Mouse (Mus musculus) MEL (cell line): ENCODE measurements around the gene Hmox2. TPM values are rescaled to one million over a fixed set of nuclear protein-coding genes. Genes with fewer than 3 reads are reported as not detected.
A peak's percentile ranks its signal among the peaks of the same experiment; 100 is the strongest.

Experiments used
- DNase-seq: peaks from one replicate; pipeline ENCODE4 v3.0.0; 2011; ENCODE audit warnings: low read depth, low spot score
- H3K27ac ChIP-seq: 2 replicates; pipeline ENCODE4 v1.5.1; 2012; ENCODE audit warnings: low read depth, mild to moderate bottlenecking, control low read depth, low read length, moderate library complexity; ENCODE audit not compliant: control insufficient read depth
- H3K27me3 ChIP-seq, 2 experiments: fragments of 150-350 bp in 1 of 2; sonication (generic) in 1 of 2; 2 replicates each; pipeline ENCODE4 v1.6.1; 2012; ENCODE audit warnings: low read length in 2 of 2, mild to moderate bottlenecking in 2 of 2, improper control_type of control experiment in 1 of 2, moderate library complexity in 1 of 2; ENCODE audit not compliant: insufficient read depth in 2 of 2, control insufficient read depth in 1 of 2
- H3K36me3 ChIP-seq, 2 experiments: 2 replicates each; pipeline ENCODE4 v1.6.1; 2012 to 2014; ENCODE audit warnings: low read length in 2 of 2, improper control_type of control experiment in 1 of 2, inconsistent platforms in 1 of 2, mild to moderate bottlenecking in 1 of 2; ENCODE audit not compliant: insufficient read depth in 2 of 2, control insufficient read depth in 1 of 2
- H3K4me1 ChIP-seq, 2 experiments: fragments of 150-350 bp in 1 of 2; sonication (generic) in 1 of 2; 2 replicates each; pipeline ENCODE4 v1.6.1; 2012; ENCODE audit warnings: low read length in 2 of 2, improper control_type of control experiment in 1 of 2, mild to moderate bottlenecking in 1 of 2; ENCODE audit not compliant: insufficient read depth in 2 of 2, control insufficient read depth in 1 of 2
- H3K4me3 ChIP-seq, 2 experiments: fragments of 150-350 bp in 1 of 2; sonication (generic) in 1 of 2; 2 replicates each; pipeline ENCODE4 v1.5.1; 2012; ENCODE audit warnings: low read depth in 2 of 2, low read length in 2 of 2, mild to moderate bottlenecking in 2 of 2, moderate library complexity in 2 of 2, control low read depth in 1 of 2, improper control_type of control experiment in 1 of 2; ENCODE audit not compliant: control insufficient read depth in 1 of 2, insufficient read depth in 1 of 2
- H3K79me2 ChIP-seq: 2 replicates; pipeline ENCODE4 v1.6.1; 2012; ENCODE audit warnings: mild to moderate bottlenecking, low read length, moderate library complexity; ENCODE audit not compliant: control insufficient read depth, poor library complexity, insufficient read depth
- H3K9ac ChIP-seq: 2 replicates; pipeline ENCODE4 v1.6.1; 2012; ENCODE audit warnings: low read depth, mild to moderate bottlenecking, control low read depth, low read length, moderate library complexity; ENCODE audit not compliant: control insufficient read depth, poor library complexity, severe bottlenecking
- H3K9me3 ChIP-seq: fragments of 150-350 bp; sonication (generic); replicated peaks from 2 replicates; pipeline ENCODE4 v1.6.1; 2012; ENCODE audit warnings: mild to moderate bottlenecking, low read length, improper control_type of control experiment, moderate library complexity; ENCODE audit not compliant: insufficient read depth
- CHD2 ChIP-seq: IDR thresholded peaks from 2 replicates; pipeline ENCODE4 v1.6.1; 2011; ENCODE audit warnings: low read length, improper control_type of control experiment
- E2F4 ChIP-seq: IDR thresholded peaks from 2 replicates; pipeline ENCODE4 v1.6.1; 2011; ENCODE audit warnings: low read depth, low read length, improper control_type of control experiment, borderline replicate concordance
- ELF1 ChIP-seq: IDR thresholded peaks from 2 replicates; pipeline ENCODE4 v1.6.1; 2014; ENCODE audit warnings: low read depth, mild to moderate bottlenecking, inconsistent platforms, low read length, improper control_type of control experiment, moderate library complexity
- EP300 ChIP-seq, 2 experiments: IDR thresholded peaks; 2 replicates each; pipeline ENCODE4 v1.6.1; 2011; ENCODE audit warnings: improper control_type of control experiment in 2 of 2, low read length in 2 of 2, low read depth in 1 of 2, mild to moderate bottlenecking in 1 of 2
- ETS1 ChIP-seq: IDR thresholded peaks from 2 replicates; pipeline ENCODE4 v1.6.1; 2012; ENCODE audit warnings: low read depth, mild to moderate bottlenecking, inconsistent platforms, low read length, improper control_type of control experiment, moderate library complexity
- HCFC1 ChIP-seq: IDR thresholded peaks from 2 replicates; pipeline ENCODE4 v1.6.1; 2012; ENCODE audit warnings: low read depth, mild to moderate bottlenecking, inconsistent platforms, low read length, improper control_type of control experiment, moderate library complexity
- JUND ChIP-seq: IDR thresholded peaks from 2 replicates; pipeline ENCODE4 v1.6.1; 2011; ENCODE audit warnings: low read depth, mild to moderate bottlenecking, improper control_type of control experiment, low read length
- KAT2A ChIP-seq: conservative IDR thresholded peaks from 2 replicates; pipeline ENCODE4 v1.6.1; 2012; ENCODE audit warnings: low read depth, low read length, improper control_type of control experiment, inconsistent platforms
- MAFK ChIP-seq: IDR thresholded peaks from 2 replicates; pipeline ENCODE4 v1.6.1; 2011; ENCODE audit warnings: low read depth, mild to moderate bottlenecking, low read length, improper control_type of control experiment, borderline replicate concordance
- MAX ChIP-seq: IDR thresholded peaks from 2 replicates; pipeline ENCODE4 v1.6.1; 2011; ENCODE audit warnings: low read length, improper control_type of control experiment
- MAZ ChIP-seq: IDR thresholded peaks from 2 replicates; pipeline ENCODE4 v1.6.1; 2012; ENCODE audit warnings: low read depth, mild to moderate bottlenecking, inconsistent platforms, low read length, improper control_type of control experiment
- MXI1 ChIP-seq: IDR thresholded peaks from 2 replicates; pipeline ENCODE4 v1.6.1; 2011; ENCODE audit warnings: mild to moderate bottlenecking, low read depth, low read length, improper control_type of control experiment
- NELFE ChIP-seq: IDR thresholded peaks from 2 replicates; pipeline ENCODE4 v1.6.1; 2011; ENCODE audit warnings: low read depth, low read length, improper control_type of control experiment
- NRF1 ChIP-seq: IDR thresholded peaks from 2 replicates; pipeline ENCODE4 v1.6.1; 2014; ENCODE audit warnings: low read depth, mild to moderate bottlenecking, inconsistent platforms, low read length, improper control_type of control experiment, moderate library complexity; ENCODE audit not compliant: poor library complexity, insufficient read depth, severe bottlenecking
- POLR2A ChIP-seq, 2 experiments: IDR thresholded peaks; 2 replicates each; pipeline ENCODE4 v1.6.1; 2011 to 2012; ENCODE audit warnings: low read length in 2 of 2, mild to moderate bottlenecking in 2 of 2, control low read depth in 1 of 2, improper control_type of control experiment in 1 of 2, low read depth in 1 of 2, moderate library complexity in 1 of 2; ENCODE audit not compliant: control insufficient read depth in 1 of 2, insufficient read depth in 1 of 2, poor library complexity in 1 of 2
- RAD21 ChIP-seq: IDR thresholded peaks from 2 replicates; pipeline ENCODE4 v1.6.1; 2011; ENCODE audit warnings: mild to moderate bottlenecking, low read depth, low read length, improper control_type of control experiment
- SIN3A ChIP-seq: IDR thresholded peaks from 2 replicates; pipeline ENCODE4 v1.6.1; 2012; ENCODE audit warnings: low read length, improper control_type of control experiment, inconsistent platforms
- TAL1 ChIP-seq: IDR thresholded peaks from 2 replicates; pipeline ENCODE4 v1.6.1; 2012; ENCODE audit warnings: mild to moderate bottlenecking, inconsistent platforms, low read length, moderate library complexity, mixed read lengths
- TCF12 ChIP-seq: IDR thresholded peaks from 2 replicates; pipeline ENCODE4 v1.6.1; 2014; ENCODE audit warnings: low read depth, mild to moderate bottlenecking, inconsistent platforms, low read length, improper control_type of control experiment, moderate library complexity
- UBTF ChIP-seq: IDR thresholded peaks from 2 replicates; pipeline ENCODE4 v1.6.1; 2012; ENCODE audit warnings: low read depth, mild to moderate bottlenecking, inconsistent platforms, low read length, improper control_type of control experiment, moderate library complexity, borderline replicate concordance; ENCODE audit not compliant: insufficient read depth
- polyA plus RNA-seq, 2 experiments: library from polyadenylated mRNA; stranded (reverse) in 1 of 2; unstranded in 1 of 2; fragments of >175 nt in 1 of 2; fragments of >200 nt in 1 of 2; gene quantifications; 2 replicates each; pipeline versions ENCODE4 v1.2.1 to v1.2.4; 2012; ENCODE audit warnings: low replicate concordance in 2 of 2, low read depth in 1 of 2; ENCODE audit not compliant: insufficient read length in 2 of 2, insufficient read depth in 1 of 2, missing spikeins in 1 of 2
- total RNA-seq: library from RNA; depleted of rRNA; stranded (reverse); fragments of 300-350 nt; gene quantifications from 2 replicates; pipeline ENCODE4 v1.2.3, GENCODE M21; 2012

The Hmox2 gene
- total and polyA plus RNA-seq, 3 experiments: 41.5 to 75.0 TPM; not detected in 1

GRCm38 (mm10) chr16:4725780-4726527 is at the start of gene Hmox2 (continued):
- TF ChIP-seq ELF1 (peak; percentile 37; the same call in 1 of the 2 replicates), TAL1 (no peak), RAD21 (no peak), MAZ (peak; percentile 51; the same call in 1 of the 2 replicates)

- H3K9ac ChIP-seq: no peak overlapping the region
- H3K36me3 ChIP-seq: peaks cover 12 to 36% of the 10 kb centered on the region in 2 experiments
- H3K9me3 ChIP-seq: no peaks in the 10 kb centered on the region
- no peak for TF ChIP-seq MAX
- no peak for TF ChIP-seq UBTF
- TF ChIP-seq RAD21: no peak
- no peak for TF ChIP-seq MXI1
- TF ChIP-seq E2F4: no peak
- TF ChIP-seq ELF1: no peak
- no peak for TF ChIP-seq KAT2A
- TF ChIP-seq MAZ: no peak
- TF ChIP-seq NELFE: no peak
- TF ChIP-seq NRF1: no peak
- no peak for TF ChIP-seq CHD2
- TF ChIP-seq TCF12: no peak
- TF ChIP-seq EP300 (IDR thresholded peaks at IDR 0.05; ENCODE audit: low read depth in 1 of 2, low read length in 2 of 2): no peak
- no peak for TF ChIP-seq JUND
- TF ChIP-seq POLR2A (IDR thresholded peaks at IDR 0.05; ENCODE audit: control insufficient read depth in 1 of 2, insufficient read depth in 1 of 2, low read depth in 1 of 2, low read length in 2 of 2, poor library complexity in 1 of 2): no peak
- no peak for TF ChIP-seq ETS1
- TF ChIP-seq HCFC1: no peak
- TF ChIP-seq SIN3A: no peak
- no peak for TF ChIP-seq MAFK
- H3K4me1 ChIP-seq: peaks cover 10 to 25% of the 10 kb centered on the region in 2 experiments
- H3K79me2 ChIP-seq: peaks cover 17% of the 10 kb centered on the region
- no peak for DNase-seq
- H3K27me3 ChIP-seq: no peaks in the 10 kb centered on the region
- no peak overlapping the region for H3K4me3 ChIP-seq
- no peak overlapping the region for H3K27ac ChIP-seq
Measured at GRCm38 (mm10) chr16:4676836-4677235, 49.3 kb upstream of the Hmox2 start.
